Mouse (Mus musculus) midbrain, embryonic 16.5 days (tissue): ENCODE measurements around the gene Aspn. TPM values are rescaled to one million over a fixed set of nuclear protein-coding genes. Genes with fewer than 3 reads are reported as not detected.

Source experiments
- ATAC-seq: fragments of 200-750 bp; cut with Nextera tagmentation; 2 replicates; pipeline ENCODE4 v1.8.0; 2017; ENCODE audit warnings: moderate TSS enrichment
- H3K27ac ChIP-seq: fragments of 300-500 bp; sonication (generic); 2 replicates; pipeline ENCODE4 v1.5.1; 2014; ENCODE audit warnings: mild to moderate bottlenecking, low read length, mixed read lengths
- H3K27me3 ChIP-seq: fragments of 300-500 bp; sonication (generic); 2 replicates; pipeline ENCODE4 v1.6.1; 2014; ENCODE audit warnings: low read depth, low read length, mixed read lengths; ENCODE audit not compliant: control insufficient read depth, insufficient read depth
- H3K36me3 ChIP-seq: fragments of 300-500 bp; sonication (generic); 2 replicates; pipeline ENCODE4 v1.6.1; 2014; ENCODE audit warnings: mild to moderate bottlenecking, low read length, moderate library complexity, mixed read lengths; ENCODE audit not compliant: control insufficient read depth, insufficient read depth
- H3K4me1 ChIP-seq: fragments of 300-500 bp; sonication (generic); 2 replicates; pipeline ENCODE4 v1.6.1; 2014; ENCODE audit warnings: mild to moderate bottlenecking, low read length, mixed read lengths; ENCODE audit not compliant: control insufficient read depth, insufficient read depth
- H3K4me2 ChIP-seq: fragments of 300-500 bp; sonication (generic); 2 replicates; pipeline ENCODE4 v1.6.1; 2014; ENCODE audit warnings: mild to moderate bottlenecking, low read length, mixed read lengths
- H3K4me3 ChIP-seq: fragments of 300-500 bp; sonication (generic); 2 replicates; pipeline ENCODE4 v1.5.1; 2014; ENCODE audit warnings: low read depth, mild to moderate bottlenecking, low read length, moderate library complexity, mixed read lengths
- H3K9ac ChIP-seq: fragments of 300-500 bp; sonication (generic); 2 replicates; pipeline ENCODE4 v1.6.1; 2014; ENCODE audit warnings: low read depth, low read length, mixed read lengths
- H3K9me3 ChIP-seq: fragments of 300-500 bp; sonication (generic); replicated peaks from 2 replicates; pipeline ENCODE4 v1.6.1; 2014; ENCODE audit warnings: mild to moderate bottlenecking, low read length, mixed read lengths; ENCODE audit not compliant: control insufficient read depth, poor library complexity, severe bottlenecking
- WGBS: fragments of 180-500 bp; shearing (Covaris S2); extraction: QIAGEN DNeasy Blood & Tissue Kit; methylation state at CpG from one replicate; pipeline ENCODE4 v1.1.7; 2014; 5-methylcytosine and 5-hydroxymethylcytosine counted together
- polyA plus RNA-seq: library from polyadenylated mRNA; unstranded; fragments of >200 nt; fragmentation: Nextera tagmentation; extraction: Ambion mirVana; gene quantifications from 2 replicates; pipeline ENCODE4 v1.2.1, GENCODE M21; 2015

The Aspn gene
- polyA plus RNA-seq, 1 experiment from 2014 or later = 1.1 TPM

GRCm38 (mm10) chr13:49608589-49609322, 64.5 kb downstream of the Aspn start:
- H3K27ac ChIP-seq = no peak overlapping the region
- H3K4me3 ChIP-seq = no peak overlapping the region
- H3K4me2 ChIP-seq = no peak overlapping the region
- H3K4me1 ChIP-seq = no peaks in the 10 kb centered on the region
- no peaks in the 10 kb centered on the region for H3K9me3 ChIP-seq
- no peaks in the 10 kb centered on the region for H3K27me3 ChIP-seq
- no peak for ATAC-seq
- no peaks in the 10 kb centered on the region for H3K36me3 ChIP-seq
- no peak overlapping the region for H3K9ac ChIP-seq
- WGBS = 77% methylated on average over 4 of the region's 4 CpGs

- Histone ChIP-seq H3K36me3 (no peaks in the 10 kb centered on the region), H3K4me3 (no peak overlapping the region), H3K9ac (no peak overlapping the region), H3K4me1 (no peaks in the 10 kb centered on the region), H3K9me3 (no peaks in the 10 kb centered on the region), H3K4me2 (no peak overlapping the region), H3K27ac (no peak overlapping the region), H3K27me3 (no peaks in the 10 kb centered on the region)
- WGBS = 96% methylated on average over 3 of the region's 3 CpGs
- ATAC-seq = no peak
Observed at GRCm38 (mm10) chr13:49617021-49617420, 72.8 kb downstream of the Aspn start.

Other genes with a start within 250 kb of the Aspn start
- 2.7 and 3.2 TPM in 2 replicates for gene Fgd3, start 224.1 kb upstream of the Aspn start, polyA plus RNA-seq
- gene Bicd2, start 202.9 kb upstream of the Aspn start, polyA plus RNA-seq = 26.2 and 28.3 TPM in 2 replicates
- 13.2 and 14.1 TPM in 2 replicates for gene Ippk, start 123.2 kb upstream of the Aspn start, polyA plus RNA-seq
- gene Tes3-ps, start 51.1 kb upstream of the Aspn start, polyA plus RNA-seq = 0.53 and 0.55 TPM in 2 replicates
- 1.8 and 1.9 TPM in 2 replicates for gene Ecm2, start 39.6 kb upstream of the Aspn start, polyA plus RNA-seq
- gene Omd, start 38.0 kb downstream of the Aspn start, polyA plus RNA-seq = 0.72 and 0.91 TPM in 2 replicates
- 10.7 and 11.4 TPM in 2 replicates for gene Ogn, start 63.6 kb downstream of the Aspn start, polyA plus RNA-seq
- 6.1 and 6.6 TPM in 2 replicates for gene Cenpp, start 108.3 kb downstream of the Aspn start, polyA plus RNA-seq
- 13.4 and 18.7 TPM in 2 replicates for gene Nol8, start 108.6 kb downstream of the Aspn start, polyA plus RNA-seq
- gene Iars, start 137.7 kb downstream of the Aspn start, polyA plus RNA-seq = 46.7 and 47.2 TPM in 2 replicates